In genomic region chr8:47810666-47811015, GRCm38 (mm10) we compare ENCODE assay signal across 25 mouse cellular contexts. TPM values are rescaled to one million over a fixed set of nuclear protein-coding genes. Genes with fewer than 3 reads are reported as not detected.
DNase-seq lines count a peak whose midpoint lies in the region; ATAC-seq and TF ChIP-seq lines count a peak whose summit lies in the region.
"Had no signal": no experiment of that assay in that cellular context is flagged by ENCODE, and none has a peak within 500 bp of the region (broad histone marks: within the 10 kb centered on the region; RNA-seq: fewer than 3 reads in every experiment).

No protein-coding gene starts in this region.

- H3K9me3 ChIP-seq in kidney, embryonic 15.5 days (replicated peaks) = no peaks in the 10 kb centered on the region
- H3K9me3 ChIP-seq in E14TG2a.4 (ENCODE audit: low read length) = no peaks in the 10 kb centered on the region
- no peaks in the 10 kb centered on the region for H3K9me3 ChIP-seq in embryonic facial prominence, embryonic 10.5 days
- H3K9me3 ChIP-seq: limb, embryonic 13.5 days; midbrain, embryonic 15.5 days had no signal

- intact Hi-C loops in heart, postnatal 36 days (cut with DNase I) = no loop called here
- intact Hi-C loops in left cerebral cortex, postnatal 25 days (cut with DNase I) = no loop called here

- no peak overlapping the region for H3K4me3 ChIP-seq in kidney, embryonic 15.5 days (replicated peaks)
- H3K4me3 ChIP-seq in E14TG2a.4 (replicated peaks; ENCODE audit: low read length) = no peak overlapping the region
- H3K4me3 ChIP-seq in embryonic facial prominence, embryonic 10.5 days = no peak overlapping the region
- H3K4me3 ChIP-seq: limb, embryonic 13.5 days; midbrain, embryonic 15.5 days had no signal

- TF ChIP-seq CTCF in E14TG2a.4 (conservative IDR thresholded peaks at IDR 0.05; ENCODE audit: low read length) = peak; percentile 64

- H3K9ac ChIP-seq in kidney, embryonic 15.5 days = no peak overlapping the region
- H3K9ac ChIP-seq: limb, embryonic 13.5 days; midbrain, embryonic 15.5 days had no signal

- no peak for ATAC-seq in kidney, embryonic 15.5 days (replicated peaks; ENCODE audit: low FRiP score)
- ATAC-seq: hindbrain, postnatal 0 days; midbrain, embryonic 15.5 days; Patski had no signal

- H3K4me2 ChIP-seq in kidney, embryonic 15.5 days = no peak overlapping the region
- H3K4me2 ChIP-seq: limb, embryonic 13.5 days; midbrain, embryonic 15.5 days had no signal

- peak overlapping the region; percentile 25 for H3K27ac ChIP-seq in kidney, embryonic 15.5 days
- 0 out of 2 replicates have a peak overlapping the region, but pooled peaks have one; percentile 30 for H3K27ac ChIP-seq in embryonic facial prominence, embryonic 10.5 days (replicated peaks)
- H3K27ac ChIP-seq: hindbrain, postnatal 0 days; limb, embryonic 13.5 days; macrophage; midbrain, embryonic 15.5 days had no signal

- H3K27me3 ChIP-seq in kidney, embryonic 15.5 days = no peaks in the 10 kb centered on the region
- H3K27me3 ChIP-seq in E14TG2a.4 (ENCODE audit: insufficient read depth, low read length) = 0 out of 2 replicates have a peak, but pooled peaks cover 5% of the 10 kb centered on the region
- H3K27me3 ChIP-seq in embryonic facial prominence, embryonic 10.5 days (replicated peaks; ENCODE audit: low read depth, poor library complexity, severe bottlenecking) = no peaks in the 10 kb centered on the region
- H3K27me3 ChIP-seq: limb, embryonic 13.5 days; midbrain, embryonic 15.5 days; Patski had no signal

- WGBS in kidney, embryonic 15.5 days = 72% methylated on average over 7 of the region's 7 CpGs
- 76% methylated on average over 7 of the region's 7 CpGs for WGBS in embryonic facial prominence, embryonic 10.5 days

- H3K36me3 ChIP-seq in kidney, embryonic 15.5 days = no peaks in the 10 kb centered on the region
- H3K36me3 ChIP-seq in E14TG2a.4 (ENCODE audit: insufficient read depth, low read length) = no peaks in the 10 kb centered on the region
- no peaks in the 10 kb centered on the region for H3K36me3 ChIP-seq in embryonic facial prominence, embryonic 10.5 days (replicated peaks)
- H3K36me3 ChIP-seq: limb, embryonic 13.5 days; midbrain, embryonic 15.5 days had no signal

- peaks cover 14% of the 10 kb centered on the region for H3K4me1 ChIP-seq in kidney, embryonic 15.5 days
- H3K4me1 ChIP-seq in E14TG2a.4 (replicated peaks; ENCODE audit: low read depth, low read length) = peaks cover 7% of the 10 kb centered on the region
- peaks cover 6% of the 10 kb centered on the region for H3K4me1 ChIP-seq in embryonic facial prominence, embryonic 10.5 days
- H3K4me1 ChIP-seq: midbrain, embryonic 15.5 days had no signal

- DNase-seq in heart, adult 11 months = peak; percentile 79
- no peak for DNase-seq in heart, postnatal 36 days
- no peak for DNase-seq in kidney, adult 18-20 months
- no peak for DNase-seq in embryonic facial prominence, embryonic 10.5 days (ENCODE audit: low spot score)
- no peak for DNase-seq in layer of hippocampus, postnatal 25 days (ENCODE audit: extremely low spot score in 1 of 2, low spot score in 1 of 2)
- no peak for DNase-seq in left cerebral cortex, postnatal 25 days (ENCODE audit: low spot score in 2 of 2)
- DNase-seq: adrenal gland, adult 8-10 months; cerebellum, adult 2 months; kidney, postnatal 14 days; right cerebral cortex, postnatal 4 days; thymus, postnatal 25 days had no signal

RNA-seq across cellular contexts. Expression of gene Cldn24, which starts 11.3 kb away (rescaled TPM):
- not detected for total RNA-seq in heart, postnatal 36 days (2021)
- polyA plus RNA-seq in kidney, embryonic 15.5 days (2015; fragmentation: Nextera tagmentation; extraction: Ambion mirVana) = not detected in 2 replicates
- polyA plus RNA-seq in embryonic facial prominence, embryonic 10.5 days (2016; fragmentation: Nextera tagmentation; extraction: Ambion mirVana) = not detected in 2 replicates
- total RNA-seq in layer of hippocampus, postnatal 25 days (2021) = not detected
- total RNA-seq in left cerebral cortex, postnatal 25 days (2021) = not detected
- total RNA-seq: adrenal gland, adult 8-10 months; hindbrain, postnatal 0 days; layer of hippocampus, postnatal 14 days had no signal
- polyA plus RNA-seq: C2C12; cerebellum, adult 2 months; cortical plate, adult 2 months; frontal cortex, adult 2 months; gonadal fat pad, adult 2 months; hindbrain, postnatal 0 days; limb, embryonic 13.5 days; liver, embryonic 16.5 days; macrophage; midbrain, embryonic 15.5 days; neural tube, embryonic 11.5 days had no signal

RNA-seq across cellular contexts. Expression of gene Cldn22, which starts 13.6 kb away (rescaled TPM):
- not detected for total RNA-seq in heart, postnatal 36 days (2021)
- polyA plus RNA-seq in kidney, embryonic 15.5 days (2015; fragmentation: Nextera tagmentation; extraction: Ambion mirVana) = not detected in 2 replicates
- not detected in 2 replicates for polyA plus RNA-seq in embryonic facial prominence, embryonic 10.5 days (2016; fragmentation: Nextera tagmentation; extraction: Ambion mirVana)
- total RNA-seq in layer of hippocampus, postnatal 25 days (2021) = 1 to 10 TPM; 3.8 to 4.2 TPM
- total RNA-seq in left cerebral cortex, postnatal 25 days (2021) = under 1 TPM; 0.46 to 0.62 TPM
- total RNA-seq: hindbrain, postnatal 0 days had no signal
- polyA plus RNA-seq: C2C12; hindbrain, postnatal 0 days; limb, embryonic 13.5 days; liver, embryonic 16.5 days; macrophage; midbrain, embryonic 15.5 days; neural tube, embryonic 11.5 days; Patski had no signal
